Mouse (Mus musculus): ENCODE data around the gene Kdm2b. TPM values are rescaled to one million over a fixed set of nuclear protein-coding genes. Genes with fewer than 3 reads are reported as not detected.

Gene Kdm2b
- polyA plus RNA-seq, 1 experiment: 27.5 TPM

DNA sequence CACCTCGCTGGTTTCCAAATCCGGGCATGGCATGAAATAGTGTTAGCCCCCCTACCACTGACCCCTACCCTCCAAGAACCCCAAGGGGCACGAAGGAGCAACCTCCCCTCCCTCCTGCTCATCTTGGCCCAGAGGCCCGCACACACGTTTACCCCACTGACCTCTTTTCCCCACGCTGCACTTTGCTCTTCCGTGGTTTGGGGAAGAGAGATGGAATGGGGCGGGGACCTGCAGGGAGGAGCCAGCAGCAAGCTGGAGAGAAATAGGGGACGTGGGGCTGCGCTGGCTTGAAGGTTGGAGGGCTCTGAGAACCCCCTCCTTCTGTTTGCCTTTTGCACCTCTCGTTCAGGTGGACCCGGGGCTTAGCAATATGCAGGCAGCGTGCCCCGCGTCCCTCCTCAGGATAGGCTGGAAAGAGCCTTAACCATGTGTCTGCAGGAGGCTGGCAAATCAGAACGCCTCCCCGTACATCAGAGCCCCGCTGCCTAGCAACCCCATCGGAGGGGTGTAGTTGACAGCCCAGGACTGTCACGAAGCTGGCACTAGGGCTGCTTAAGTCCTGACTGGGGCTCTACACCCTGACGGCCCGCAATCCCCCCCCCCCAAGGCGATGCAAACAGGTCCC lies 39.2 kb downstream of the Kdm2b start:
- DNase-seq: peak; percentile 33 to 42
- Histone ChIP-seq H3K4me1 (ENCODE audit: control insufficient read depth, insufficient read depth, low read length) (0 out of 2 replicates have a peak, but pooled peaks cover 7% of the 10 kb centered on the region), H3K4me3 (replicated peaks; ENCODE audit: insufficient read depth, low read depth, low read length) (peak overlapping the region; percentile 44), H3K27me3 (ENCODE audit: control insufficient read depth, insufficient read depth, low read length) (no peaks in the 10 kb centered on the region), H3K27ac (ENCODE audit: insufficient read depth, low read length) (no peak overlapping the region)
- WGBS: 16% methylated on average over 23 of the region's 23 CpGs
- TF ChIP-seq CTCF (IDR thresholded peaks at IDR 0.05; ENCODE audit: borderline replicate concordance, insufficient read depth, low read depth, low read length): no peak
- no peak for TF ChIP-seq POLR2A (IDR thresholded peaks at IDR 0.05; ENCODE audit: borderline replicate concordance, insufficient read depth, low read length)

DNA sequence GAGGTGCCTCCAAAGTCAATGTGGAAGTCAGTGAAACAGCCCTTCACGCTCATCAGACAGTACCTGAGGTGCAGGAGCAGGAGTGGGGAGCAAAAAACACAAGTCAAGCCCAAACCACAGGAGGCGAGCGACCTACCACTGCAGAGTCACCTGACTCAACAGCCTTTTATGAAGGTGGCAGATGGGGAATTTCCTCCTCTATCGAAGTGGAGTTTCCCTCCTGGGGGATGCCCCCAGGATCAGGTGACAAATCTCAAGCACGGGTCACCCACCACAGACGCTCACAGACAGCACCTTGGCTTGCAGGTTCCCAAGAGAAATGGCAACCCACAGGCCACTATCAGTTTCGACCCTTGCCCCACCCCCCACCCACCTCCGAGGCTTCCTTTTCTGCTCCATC lies 40.5 kb downstream of the Kdm2b start:
- no peak for TF ChIP-seq CTCF (IDR thresholded peaks at IDR 0.05; ENCODE audit: borderline replicate concordance, insufficient read depth, low read depth, low read length)
- TF ChIP-seq POLR2A (IDR thresholded peaks at IDR 0.05; ENCODE audit: borderline replicate concordance, insufficient read depth, low read length): no peak
- WGBS: 87% methylated on average over 8 of the region's 8 CpGs
- H3K27ac ChIP-seq (ENCODE audit: insufficient read depth, low read length): no peak overlapping the region
- H3K4me1 ChIP-seq (ENCODE audit: control insufficient read depth, insufficient read depth, low read length): 0 out of 2 replicates have a peak, but pooled peaks cover 7% of the 10 kb centered on the region
- DNase-seq: no peak
- H3K4me3 ChIP-seq (replicated peaks; ENCODE audit: insufficient read depth, low read depth, low read length): no peak overlapping the region
- no peaks in the 10 kb centered on the region for H3K27me3 ChIP-seq (ENCODE audit: control insufficient read depth, insufficient read depth, low read length)

DNA sequence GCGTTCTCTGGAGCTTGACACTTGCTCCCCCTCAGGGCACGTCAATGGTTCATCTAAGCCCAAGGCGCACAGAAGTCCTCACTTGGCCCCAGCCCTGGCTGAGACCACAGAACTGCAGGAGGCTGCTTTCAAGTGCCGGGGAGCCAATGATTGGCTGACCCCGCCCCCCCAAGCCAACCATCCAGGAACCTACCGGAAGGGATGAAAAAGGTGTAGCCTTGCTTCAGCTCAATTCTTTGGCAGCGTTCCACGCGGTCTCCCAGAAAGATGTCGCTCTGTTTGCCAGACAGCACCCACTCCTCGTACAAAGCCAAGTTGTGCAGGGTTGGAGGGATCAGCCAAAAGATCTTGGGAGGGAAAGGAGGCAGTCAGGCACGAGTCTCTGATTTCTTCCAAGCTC lies 42.1 kb downstream of the Kdm2b start:
- H3K4me1 ChIP-seq (ENCODE audit: control insufficient read depth, insufficient read depth, low read length): 0 out of 2 replicates have a peak, but pooled peaks cover 7% of the 10 kb centered on the region

DNA sequence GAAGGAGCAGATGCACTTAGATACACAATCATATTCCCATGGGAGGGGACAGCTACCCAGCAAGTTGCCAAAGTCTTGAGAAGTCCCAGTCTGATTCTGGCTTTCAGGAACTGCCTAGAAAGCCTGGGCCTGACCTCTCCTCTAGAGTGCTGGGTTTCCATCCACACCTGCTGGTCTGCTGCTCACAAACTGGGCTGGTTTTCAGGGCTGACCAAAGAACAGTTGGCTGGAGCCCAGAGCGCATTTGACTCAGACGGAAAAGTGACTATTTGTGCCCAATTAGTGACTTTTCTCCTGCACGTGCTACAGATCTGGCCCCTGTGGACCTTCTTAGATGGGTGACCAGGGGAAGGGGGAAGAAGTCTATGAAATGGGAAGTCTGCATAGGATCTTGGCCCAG lies 50.9 kb downstream of the Kdm2b start:
- DNase-seq: peak; percentile 55 to 71
- Histone ChIP-seq H3K27me3 (ENCODE audit: control insufficient read depth, insufficient read depth, low read length) (no peaks in the 10 kb centered on the region), H3K4me3 (replicated peaks; ENCODE audit: insufficient read depth, low read depth, low read length) (no peak overlapping the region), H3K27ac (ENCODE audit: insufficient read depth, low read length) (no peak overlapping the region), H3K4me1 (ENCODE audit: control insufficient read depth, insufficient read depth, low read length) (peaks cover 3% of the 10 kb centered on the region; the same call in 1 of the 2 replicates)
- WGBS: 26% methylated on average over 3 of the region's 3 CpGs
- TF ChIP-seq CTCF (IDR thresholded peaks at IDR 0.05; ENCODE audit: borderline replicate concordance, insufficient read depth, low read depth, low read length) (no peak), POLR2A (IDR thresholded peaks at IDR 0.05; ENCODE audit: borderline replicate concordance, insufficient read depth, low read length) (no peak)

More for the DNA sequence above, 42.1 kb downstream of the Kdm2b start:
- no peak for TF ChIP-seq POLR2A (IDR thresholded peaks at IDR 0.05; ENCODE audit: borderline replicate concordance, insufficient read depth, low read length)
- no peak for TF ChIP-seq CTCF (IDR thresholded peaks at IDR 0.05; ENCODE audit: borderline replicate concordance, insufficient read depth, low read depth, low read length)
- Histone ChIP-seq H3K27me3 (ENCODE audit: control insufficient read depth, insufficient read depth, low read length) (no peaks in the 10 kb centered on the region), H3K4me3 (replicated peaks; ENCODE audit: insufficient read depth, low read depth, low read length) (no peak overlapping the region), H3K27ac (ENCODE audit: insufficient read depth, low read length) (no peak overlapping the region)
- WGBS: 55% methylated on average over 12 of the region's 12 CpGs
- DNase-seq: no peak

DNA sequence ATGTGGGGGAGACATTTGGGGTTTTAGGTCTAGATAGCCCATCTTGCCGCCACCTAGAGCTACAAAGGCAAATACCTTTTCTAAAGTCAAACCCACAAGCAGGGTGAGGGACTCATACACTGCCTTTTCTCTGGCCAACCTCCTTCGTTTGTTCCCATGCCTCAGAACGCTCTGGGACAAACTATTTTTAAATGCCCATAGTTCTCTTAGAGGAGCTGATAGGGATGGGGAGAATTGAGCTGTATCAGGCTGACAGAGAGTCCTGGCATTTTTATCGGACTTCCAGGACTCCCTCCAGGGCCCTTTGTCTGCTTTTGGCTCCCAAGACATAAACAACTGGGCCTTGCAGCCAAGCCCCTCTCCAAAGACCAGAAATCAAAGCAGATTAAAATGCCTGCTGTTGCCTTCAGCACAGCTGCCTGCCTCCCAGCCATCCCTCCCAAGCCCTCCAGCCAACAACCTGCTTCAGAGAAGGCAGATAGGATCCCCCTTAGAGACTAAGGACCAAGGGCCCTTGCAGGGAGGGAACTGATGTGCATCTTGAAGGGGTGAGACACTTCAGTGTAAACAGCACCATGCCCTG lies 51.6 kb downstream of the Kdm2b start:
- TF ChIP-seq CTCF (IDR thresholded peaks at IDR 0.05; ENCODE audit: borderline replicate concordance, insufficient read depth, low read depth, low read length) (no peak), POLR2A (IDR thresholded peaks at IDR 0.05; ENCODE audit: borderline replicate concordance, insufficient read depth, low read length) (no peak)
- Histone ChIP-seq H3K27me3 (ENCODE audit: control insufficient read depth, insufficient read depth, low read length) (no peaks in the 10 kb centered on the region), H3K4me1 (ENCODE audit: control insufficient read depth, insufficient read depth, low read length) (peaks cover 3% of the 10 kb centered on the region; the same call in 1 of the 2 replicates), H3K27ac (ENCODE audit: insufficient read depth, low read length) (no peak overlapping the region), H3K4me3 (replicated peaks; ENCODE audit: insufficient read depth, low read depth, low read length) (no peak overlapping the region)
- DNase-seq: no peak
- WGBS: 65% methylated on average over 4 of the region's 4 CpGs

DNA sequence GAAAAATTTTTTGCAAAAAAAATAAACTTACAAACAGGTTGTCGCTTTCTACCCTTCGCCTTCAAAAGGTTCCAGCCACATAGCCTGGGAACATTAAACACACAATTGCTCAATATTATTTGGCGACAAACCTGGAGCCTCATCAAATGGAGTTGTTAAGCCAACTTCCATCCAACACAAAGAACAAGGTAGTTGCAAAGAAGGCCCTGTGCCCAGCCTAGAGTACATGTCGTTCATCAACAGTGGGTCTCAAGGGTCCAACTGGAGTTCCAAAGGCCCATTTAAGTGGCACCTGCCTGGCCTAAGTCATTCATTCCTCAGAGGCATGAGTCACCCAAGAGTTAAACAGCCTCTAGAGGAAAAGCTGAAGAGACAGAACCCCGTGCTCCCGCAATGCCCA lies 52.6 kb downstream of the Kdm2b start:
- DNase-seq: no peak
- no peaks in the 10 kb centered on the region for H3K27me3 ChIP-seq (ENCODE audit: control insufficient read depth, insufficient read depth, low read length)
- H3K27ac ChIP-seq (ENCODE audit: insufficient read depth, low read length): no peak overlapping the region
- H3K4me1 ChIP-seq (ENCODE audit: control insufficient read depth, insufficient read depth, low read length): peaks cover 3% of the 10 kb centered on the region; the same call in 1 of the 2 replicates
- no peak overlapping the region for H3K4me3 ChIP-seq (replicated peaks; ENCODE audit: insufficient read depth, low read depth, low read length)
- 92% methylated on average over 6 of the region's 6 CpGs for WGBS
- TF ChIP-seq POLR2A (IDR thresholded peaks at IDR 0.05; ENCODE audit: borderline replicate concordance, insufficient read depth, low read length): no peak
- no peak for TF ChIP-seq CTCF (IDR thresholded peaks at IDR 0.05; ENCODE audit: borderline replicate concordance, insufficient read depth, low read depth, low read length)

DNA sequence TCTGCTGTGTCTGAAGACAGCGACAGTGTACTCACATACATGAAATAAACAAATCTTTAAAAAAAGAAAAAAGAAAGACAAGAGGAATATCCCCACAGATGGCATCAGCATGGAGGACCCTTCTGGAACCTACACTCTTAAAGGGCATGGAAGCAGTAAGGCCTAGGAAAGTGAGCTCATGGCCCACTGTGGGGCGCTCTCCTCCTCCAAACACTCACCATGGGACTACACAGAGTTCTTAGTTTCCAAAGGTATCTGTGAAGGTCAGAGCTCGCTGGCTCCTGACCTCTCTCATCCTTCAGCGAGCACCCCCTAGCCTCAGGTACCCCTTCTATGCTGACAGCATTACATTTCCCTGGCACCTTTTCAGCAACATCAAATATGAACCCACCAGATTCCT lies 53.8 kb downstream of the Kdm2b start:
- Histone ChIP-seq H3K27ac (ENCODE audit: insufficient read depth, low read length) (no peak overlapping the region), H3K4me1 (ENCODE audit: control insufficient read depth, insufficient read depth, low read length) (no peaks in the 10 kb centered on the region), H3K27me3 (ENCODE audit: control insufficient read depth, insufficient read depth, low read length) (no peaks in the 10 kb centered on the region), H3K4me3 (replicated peaks; ENCODE audit: insufficient read depth, low read depth, low read length) (no peak overlapping the region)
- DNase-seq: no peak
- TF ChIP-seq CTCF (IDR thresholded peaks at IDR 0.05; ENCODE audit: borderline replicate concordance, insufficient read depth, low read depth, low read length) (peak; percentile 27; the same call in 1 of the 2 replicates), POLR2A (IDR thresholded peaks at IDR 0.05; ENCODE audit: borderline replicate concordance, insufficient read depth, low read length) (no peak)
- 88% methylated on average over 4 of the region's 4 CpGs for WGBS

DNA sequence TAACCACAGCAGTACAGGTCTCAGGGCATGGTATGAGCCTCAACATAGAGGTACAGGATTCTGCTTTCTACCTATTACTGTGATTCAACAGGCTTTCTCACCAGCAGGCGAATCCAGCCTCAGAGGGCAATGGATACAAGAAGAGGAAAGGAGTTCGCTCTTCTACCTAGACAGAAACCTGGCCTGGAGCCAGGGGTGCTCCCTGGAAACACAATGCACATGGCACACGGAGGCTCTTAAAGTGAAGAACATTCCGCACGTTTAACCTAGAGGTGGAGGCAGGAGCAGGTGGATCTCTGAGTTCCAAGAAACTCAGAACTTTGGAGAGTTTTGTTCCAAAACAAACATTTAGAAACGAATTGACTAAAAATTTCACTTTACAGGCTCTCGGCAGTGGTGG lies 58.6 kb downstream of the Kdm2b start:
- Histone ChIP-seq H3K4me3 (replicated peaks; ENCODE audit: insufficient read depth, low read depth, low read length) (no peak overlapping the region), H3K27ac (ENCODE audit: insufficient read depth, low read length) (no peak overlapping the region), H3K27me3 (ENCODE audit: control insufficient read depth, insufficient read depth, low read length) (no peaks in the 10 kb centered on the region), H3K4me1 (ENCODE audit: control insufficient read depth, insufficient read depth, low read length) (peaks cover under 1% of the 10 kb centered on the region; the same call in 1 of the 2 replicates)
- WGBS: 48% methylated on average over 7 of the region's 7 CpGs
- no peak for TF ChIP-seq POLR2A (IDR thresholded peaks at IDR 0.05; ENCODE audit: borderline replicate concordance, insufficient read depth, low read length)
- TF ChIP-seq CTCF (IDR thresholded peaks at IDR 0.05; ENCODE audit: borderline replicate concordance, insufficient read depth, low read depth, low read length): no peak
- DNase-seq: no peak
